Mouse (Mus musculus): ENCODE measurements around the gene Lipi.

DNA sequence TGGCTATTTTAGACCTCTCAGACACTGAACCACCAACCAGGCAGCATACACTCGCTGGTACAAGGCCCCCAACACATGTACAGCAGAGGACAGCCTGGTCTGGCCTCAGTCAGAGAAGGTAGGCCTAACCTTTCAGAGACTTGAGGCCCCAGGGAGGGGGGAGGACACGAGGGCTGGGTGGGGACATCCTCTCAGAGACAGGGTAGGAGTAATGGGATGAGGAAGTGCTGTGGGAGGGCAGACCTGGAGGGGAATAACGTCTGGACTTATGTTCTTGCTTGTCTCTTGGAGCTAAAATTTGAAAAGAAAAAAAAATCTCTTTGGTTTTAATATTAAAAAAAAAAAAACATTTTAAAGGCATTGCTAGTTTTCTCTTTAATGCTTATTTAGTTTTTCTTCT is 605 bp upstream of the Lipi start:
- TF ChIP-seq CTCF (IDR thresholded peaks at IDR 0.05; ENCODE audit: insufficient read depth, low read length) = no peak
- TF ChIP-seq POLR2A (IDR thresholded peaks at IDR 0.05; ENCODE audit: borderline replicate concordance, extremely low read depth, low read depth, low read length) = no peak

All from lung, adult 2 months (tissue).